Mouse (Mus musculus): ENCODE results near the gene Mto1. TPM values are rescaled to one million over a fixed set of nuclear protein-coding genes. Genes with fewer than 3 reads are reported as not detected.
"Not testable (repeated sequence)": the region's sequence is repeated elsewhere in the genome, so short reads cannot be mapped to it uniquely, and the experiment has no call there.

Mto1 gene
- total and polyA plus RNA-seq, 3 experiments: 27.7 to 32.3 TPM; not detected in 1

DNA sequence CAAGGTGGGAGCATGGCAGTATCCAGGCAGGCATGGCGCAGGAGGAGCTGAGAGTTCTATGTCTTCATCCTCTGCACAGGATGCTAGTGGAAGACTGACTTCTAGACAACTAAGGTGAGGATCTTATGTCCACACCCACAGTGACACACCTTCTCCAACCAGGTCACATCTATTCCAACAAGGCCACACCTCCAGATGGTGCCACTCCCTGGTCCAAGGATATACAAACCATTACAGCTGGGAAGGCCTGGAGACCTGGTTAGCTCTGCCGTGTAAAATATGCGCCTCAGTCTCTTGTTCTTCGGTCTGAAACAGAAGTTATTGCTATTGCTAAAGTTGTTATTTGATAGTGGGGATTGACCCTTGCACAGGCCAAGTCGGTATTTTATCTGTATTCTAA is 40.0 kb downstream of the Mto1 start:
- not testable (repeated sequence) for H3K27ac ChIP-seq (ENCODE audit: control insufficient read depth, low read depth, low read length); H3K36me3 ChIP-seq (ENCODE audit: control insufficient read depth in 1 of 2, insufficient read depth in 2 of 2, low read length in 2 of 2); H3K9ac ChIP-seq (ENCODE audit: control insufficient read depth, low read depth, low read length, poor library complexity, severe bottlenecking); DNase-seq (ENCODE audit: low read depth, low spot score); H3K4me1 ChIP-seq (ENCODE audit: control insufficient read depth in 1 of 2, insufficient read depth in 2 of 2, low read length in 2 of 2); H3K4me3 ChIP-seq (ENCODE audit: control insufficient read depth in 1 of 2, insufficient read depth in 1 of 2, low read depth in 2 of 2, low read length in 2 of 2); H3K79me2 ChIP-seq (ENCODE audit: control insufficient read depth, insufficient read depth, low read length, poor library complexity); H3K9me3 ChIP-seq (replicated peaks; ENCODE audit: insufficient read depth, low read length)
- H3K27me3 ChIP-seq (ENCODE audit: control insufficient read depth in 1 of 2, insufficient read depth in 2 of 2, low read length in 2 of 2): peaks cover 8 to 13% of the 10 kb centered on the region in 2 experiments

GRCm38 (mm10) chr9:78488890-78489420 is 40.9 kb downstream of the Mto1 start, which contains the start of gene Eef1a1:
Gene Eef1a1 (minus strand): TSS chr9:78489151.
- Histone ChIP-seq H3K36me3 (ENCODE audit: control insufficient read depth in 1 of 2, insufficient read depth in 2 of 2, low read length in 2 of 2) (no peaks in the 10 kb centered on the region), H3K4me3 (ENCODE audit: control insufficient read depth in 1 of 2, insufficient read depth in 1 of 2, low read depth in 2 of 2, low read length in 2 of 2) (peak within 1 kb of the TSS; percentile 15 to 29; a peak in 3 of 4 replicates), H3K9me3 (replicated peaks; ENCODE audit: insufficient read depth, low read length) (no peaks in the 10 kb centered on the region), H3K79me2 (ENCODE audit: control insufficient read depth, insufficient read depth, low read length, poor library complexity) (no peaks in the 10 kb centered on the region), H3K27ac (ENCODE audit: control insufficient read depth, low read depth, low read length) (no peak within 1 kb of the TSS), H3K27me3 (ENCODE audit: control insufficient read depth in 1 of 2, insufficient read depth in 2 of 2, low read length in 2 of 2) (peaks cover 8 to 13% of the 10 kb centered on the region in 2 experiments), H3K4me1 (ENCODE audit: control insufficient read depth in 1 of 2, insufficient read depth in 2 of 2, low read length in 2 of 2) (no peaks in the 10 kb centered on the region; a peak in 1 of 4 replicates), H3K9ac (ENCODE audit: control insufficient read depth, low read depth, low read length, poor library complexity, severe bottlenecking) (no peak within 1 kb of the TSS)
- no peak for DNase-seq (ENCODE audit: low read depth, low spot score)
- TF ChIP-seq TBP (IDR thresholded peaks at IDR 0.05; ENCODE audit: low read depth, low read length) (no peak), USF2 (IDR thresholded peaks at IDR 0.05; ENCODE audit: borderline replicate concordance in 1 of 2, insufficient read depth in 1 of 2, low read depth in 1 of 2, low read length in 2 of 2) (no peak), ETS1 (IDR thresholded peaks at IDR 0.05; ENCODE audit: low read depth, low read length) (no peak), GATA1 (IDR thresholded peaks at IDR 0.05; ENCODE audit: low read depth, low read length) (no peak), EP300 (IDR thresholded peaks at IDR 0.05; ENCODE audit: low read depth in 1 of 2, low read length in 2 of 2) (no peak), CHD2 (IDR thresholded peaks at IDR 0.05; ENCODE audit: low read length) (no peak), USF1 (IDR thresholded peaks at IDR 0.05; ENCODE audit: low read depth, low read length) (no peak), POLR2AphosphoS2 (IDR thresholded peaks at IDR 0.05; ENCODE audit: low read length) (no peak), MEF2A (IDR thresholded peaks at IDR 0.05; ENCODE audit: extremely low read depth, insufficient replicate concordance, low read depth, low read length, poor library complexity, severe bottlenecking) (no peak), E2F4 (IDR thresholded peaks at IDR 0.05; ENCODE audit: borderline replicate concordance, low read depth, low read length) (no peak), GABPA (IDR thresholded peaks at IDR 0.05; ENCODE audit: low read depth, low read length) (no peak), ELF1 (IDR thresholded peaks at IDR 0.05; ENCODE audit: low read depth, low read length) (no peak), SIN3A (IDR thresholded peaks at IDR 0.05; ENCODE audit: low read length) (no peak), ZC3H11A (IDR thresholded peaks at IDR 0.05; ENCODE audit: low read depth, low read length) (no peak), MAZ (IDR thresholded peaks at IDR 0.05; ENCODE audit: low read depth, low read length) (no peak), MYC (IDR thresholded peaks at IDR 0.05; ENCODE audit: low read depth, low read length) (no peak), MXI1 (IDR thresholded peaks at IDR 0.05; ENCODE audit: low read depth, low read length) (no peak), TAL1 (IDR thresholded peaks at IDR 0.05; ENCODE audit: low read length) (no peak), POLR2A (IDR thresholded peaks at IDR 0.05; ENCODE audit: control insufficient read depth in 1 of 2, insufficient read depth in 1 of 2, low read depth in 1 of 2, low read length in 2 of 2, poor library complexity in 1 of 2) (no peak)
